Mouse (Mus musculus) frontal cortex, postnatal 14 days (tissue): ENCODE results near the gene B3glct.

ENCODE experiments used
- DNase-seq, 2 experiments: peaks; one replicate each; pipeline ENCODE4 v3.0.0; 2022; ENCODE audit warnings: low spot score in 2 of 2

Gene B3glct

GRCm38 (mm10) chr5:149678100-149678989 lies at the start of gene B3glct:
Gene B3glct, plus strand, starts transcription at chr5:149678230.
- DNase-seq = peak; percentile 26 to 67

DNA sequence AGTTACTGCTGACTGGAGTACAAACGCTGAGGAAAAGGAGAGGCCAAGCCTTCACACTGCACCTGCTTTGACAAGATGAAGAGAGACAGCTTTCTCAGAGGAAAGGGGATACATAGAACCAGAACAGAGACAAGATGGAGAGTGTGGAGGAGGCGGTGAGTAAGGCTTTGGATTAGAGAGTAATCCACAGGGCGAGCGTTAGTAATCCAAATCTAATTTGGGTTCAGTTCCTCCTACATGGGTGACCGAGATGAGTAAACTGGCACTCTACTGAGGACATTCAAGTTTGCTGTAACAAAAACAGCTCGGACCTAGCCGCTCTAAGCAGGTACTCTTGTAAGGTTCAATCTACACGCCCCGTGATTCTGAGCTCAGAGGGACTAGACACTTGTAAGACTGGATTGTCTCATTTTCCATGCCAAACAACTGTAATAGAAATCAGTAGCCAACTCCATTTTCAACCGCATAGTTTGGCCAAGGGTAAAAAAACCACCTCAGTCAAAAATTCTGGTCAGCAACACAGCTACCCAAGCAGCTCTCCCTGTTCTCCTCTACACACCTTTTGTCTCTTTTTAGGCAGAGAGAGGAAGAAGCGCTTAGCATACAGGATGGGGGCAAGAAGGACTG lies 43.5 kb upstream of the B3glct start:
- DNase-seq = no peak

DNA sequence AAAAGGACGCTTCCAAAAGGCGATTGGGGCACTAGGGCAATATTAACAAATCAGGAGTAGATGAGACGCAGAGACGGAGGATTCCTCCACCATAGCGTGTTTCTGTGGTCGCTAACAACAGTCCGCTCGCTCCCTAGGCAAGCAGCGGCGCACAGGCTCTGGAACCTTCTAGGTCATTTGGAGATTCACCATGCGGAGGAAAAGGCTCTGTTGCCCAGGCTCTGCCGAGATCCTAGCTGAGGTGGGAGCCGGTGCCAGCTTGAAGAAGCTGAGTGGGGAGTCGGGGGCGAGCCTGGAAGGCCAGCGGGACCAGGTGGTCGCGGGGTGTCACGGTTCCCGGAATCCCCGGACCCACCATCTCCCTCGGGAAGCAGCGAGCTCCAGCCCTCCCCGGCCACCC lies 42.5 kb upstream of the B3glct start:
- DNase-seq = no peak

GRCm38 (mm10) chr5:149636075-149636920 lies 41.7 kb upstream of the B3glct start, which contains the start of gene Hsph1:
Gene Hsph1, minus strand, starts transcription at chr5:149636376.
- peak; percentile 98 for DNase-seq

DNA sequence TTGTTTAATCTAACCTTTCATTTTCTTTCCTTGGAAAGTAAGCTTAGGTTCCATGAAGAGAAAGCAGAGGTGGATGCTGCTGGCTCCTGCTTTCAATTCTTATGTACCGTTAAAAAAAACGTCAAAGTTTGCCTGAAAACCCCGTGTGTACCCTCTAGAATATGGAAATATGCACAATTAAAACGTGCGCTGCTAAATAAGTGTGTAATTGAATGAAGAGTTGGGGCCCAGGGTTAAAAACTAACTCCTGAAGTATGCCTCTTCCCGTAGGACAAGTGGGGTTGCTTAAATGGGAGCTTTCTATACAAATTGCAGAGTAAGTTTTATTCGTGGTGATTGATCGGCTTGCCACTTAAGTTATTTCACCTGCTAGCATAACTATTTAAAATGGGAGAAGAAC lies 40.7 kb upstream of the B3glct start:
- DNase-seq = no peak

DNA sequence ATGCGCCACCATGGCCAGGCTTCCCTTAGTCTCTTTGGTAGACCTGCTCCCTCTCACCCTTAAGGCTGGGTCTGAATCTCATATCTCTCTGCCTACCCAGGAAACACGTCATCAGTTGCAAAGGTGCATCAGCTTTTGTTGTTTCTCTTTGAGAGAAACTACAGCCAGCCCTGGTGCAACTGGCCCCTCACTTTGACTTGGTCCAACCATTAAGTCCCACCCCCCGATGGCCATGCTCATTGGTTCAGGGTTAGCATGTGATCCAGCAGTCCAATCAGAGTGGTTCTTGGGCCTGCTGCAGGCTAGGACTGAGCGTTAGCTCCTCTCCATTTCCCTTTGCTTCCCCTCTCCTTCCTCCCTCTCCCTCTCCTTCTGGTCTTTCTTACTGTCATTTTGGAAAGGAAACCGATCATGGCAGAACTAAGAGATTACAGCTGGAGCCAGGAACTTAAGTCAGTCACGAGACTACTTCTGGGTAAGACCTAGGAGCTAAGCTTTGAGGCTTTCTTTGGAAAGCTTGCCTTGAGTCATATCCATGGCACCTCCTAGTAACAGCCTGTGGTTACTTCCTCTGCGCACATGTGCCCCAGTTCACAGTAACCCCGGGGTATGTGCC lies 36.6 kb upstream of the B3glct start:
- DNase-seq = no peak

DNA sequence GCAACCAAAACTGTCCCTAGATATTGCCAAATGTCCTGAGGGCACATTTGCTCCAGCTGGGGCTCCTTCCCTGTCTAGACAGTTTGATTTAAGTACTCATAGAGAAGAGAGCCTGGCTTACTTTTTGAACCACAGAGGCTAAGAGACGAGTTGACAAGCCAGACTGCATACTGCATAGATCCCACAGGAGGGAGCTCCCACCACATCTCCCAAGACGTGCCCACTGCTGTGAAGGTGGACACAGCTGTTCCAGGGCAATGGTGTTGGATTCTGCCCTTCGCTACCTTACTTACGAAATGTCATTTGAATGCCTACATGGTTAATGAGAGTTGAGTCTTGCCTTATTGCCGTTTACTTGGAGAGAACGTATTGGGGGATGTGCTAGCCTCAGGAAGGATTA lies 35.7 kb upstream of the B3glct start:
- DNase-seq = no peak

GRCm38 (mm10) chr5:149642783-149643509 lies 35.1 kb upstream of the B3glct start:
- DNase-seq = no peak

DNA sequence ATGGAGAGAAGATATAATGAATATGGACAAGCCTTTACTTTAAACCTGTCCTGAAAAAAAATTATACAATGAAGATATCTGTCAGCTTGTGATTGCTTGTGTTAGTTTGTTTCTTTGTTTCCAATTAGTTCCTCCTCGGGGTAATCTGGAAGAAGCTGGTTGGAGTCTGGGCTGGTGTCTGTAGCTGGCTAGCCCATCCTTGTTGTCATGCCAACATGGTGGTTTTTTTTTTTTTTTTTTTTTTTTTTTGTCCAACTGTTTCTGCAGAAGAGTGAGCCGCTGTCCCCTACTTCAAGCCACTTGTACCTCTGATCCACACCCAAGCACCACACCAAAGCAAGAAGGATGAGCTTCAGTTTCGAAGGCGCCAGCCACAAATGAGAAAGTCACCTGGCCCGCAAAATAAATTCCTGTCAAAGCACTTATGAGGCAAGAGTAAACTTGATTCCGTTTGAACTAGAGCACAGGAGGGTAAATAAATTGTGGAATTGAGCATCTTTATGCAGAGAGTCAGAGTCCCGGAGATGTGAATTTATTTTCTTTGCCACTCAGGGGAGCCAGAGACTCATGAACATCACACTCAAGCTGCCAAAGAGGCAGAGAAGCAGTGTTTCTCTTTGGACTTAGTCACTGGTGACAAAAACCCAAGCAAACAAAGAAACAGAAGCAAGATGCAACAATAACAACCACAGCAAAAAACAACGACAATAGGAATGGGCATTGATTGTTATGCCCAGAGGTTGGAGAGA lies 30.5 kb upstream of the B3glct start:
- no peak for DNase-seq

- no peak for DNase-seq
Observed at GRCm38 (mm10) chr5:149648196-149648595, 29.8 kb upstream of the B3glct start.

DNA sequence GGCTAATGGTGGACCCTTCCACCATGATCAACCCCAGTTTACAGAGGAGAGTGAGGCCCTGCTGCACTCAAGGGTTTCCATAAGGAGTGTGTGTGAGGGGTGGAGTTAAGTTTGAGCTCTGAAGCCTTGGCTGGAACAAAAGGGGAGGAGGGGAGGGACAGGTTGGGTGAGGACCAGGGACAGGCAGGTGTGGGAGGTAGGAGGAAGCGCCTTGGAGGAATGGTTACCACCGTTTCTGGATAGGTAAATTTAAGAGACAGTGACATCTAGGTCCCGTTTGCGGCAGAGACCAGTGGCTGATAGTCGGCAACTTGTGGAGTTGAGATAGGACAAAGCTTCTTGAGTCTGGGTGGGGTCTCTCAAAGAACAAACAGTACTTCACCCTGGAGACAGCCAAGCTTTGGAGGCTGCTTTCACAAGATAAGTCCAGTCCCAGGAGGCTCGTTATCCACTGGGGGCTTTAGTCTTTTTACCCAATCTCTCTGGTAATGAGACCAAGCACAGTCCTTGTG lies 29.1 kb upstream of the B3glct start:
- no peak for DNase-seq

- DNase-seq = no peak
Observed at GRCm38 (mm10) chr5:149649499-149650178, 28.4 kb upstream of the B3glct start.

- no peak for DNase-seq
Observed at GRCm38 (mm10) chr5:149650179-149650553, 27.9 kb upstream of the B3glct start.

DNA sequence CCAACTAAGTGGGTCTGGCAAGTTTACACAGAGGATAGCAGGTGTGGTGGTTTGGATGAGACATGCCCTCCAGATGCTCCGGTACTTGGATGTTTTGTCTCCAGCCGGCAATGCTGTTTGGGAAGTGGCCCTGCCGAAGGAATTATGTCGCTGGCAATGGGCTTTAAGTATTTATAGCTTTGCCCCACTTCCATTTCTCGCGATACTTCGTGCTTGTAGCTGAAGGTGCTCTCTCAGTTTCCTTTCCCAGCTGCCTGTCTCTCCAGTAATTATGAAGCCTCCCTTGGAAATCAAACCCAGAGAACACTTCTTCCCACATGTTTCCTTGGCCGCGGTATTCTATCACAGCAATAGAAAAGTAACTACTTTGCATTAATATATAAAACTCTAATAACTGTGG lies 22.4 kb upstream of the B3glct start:
- DNase-seq = no peak

DNA sequence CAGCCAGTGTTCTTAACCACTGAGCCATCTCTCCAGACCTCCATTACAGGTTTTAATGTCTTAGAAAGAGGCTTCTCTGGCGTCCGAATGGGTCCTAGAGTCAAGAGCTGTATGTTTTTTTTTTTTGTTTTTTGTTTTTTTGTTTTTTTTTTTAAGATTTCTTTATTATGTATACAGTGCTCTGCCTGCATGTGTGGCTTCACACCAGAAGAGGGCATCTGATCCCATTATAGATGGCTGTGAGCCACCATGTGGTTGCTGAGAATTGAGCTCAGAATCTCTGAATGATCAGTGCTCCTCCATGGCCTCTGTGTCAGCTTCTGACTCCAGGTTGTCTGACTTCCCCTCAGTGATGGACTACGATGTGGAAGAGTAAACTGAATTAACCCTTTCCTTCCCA lies 20.0 kb upstream of the B3glct start:
- DNase-seq = no peak

GRCm38 (mm10) chr5:149658741-149659413 lies 19.2 kb upstream of the B3glct start:
- no peak for DNase-seq

DNA sequence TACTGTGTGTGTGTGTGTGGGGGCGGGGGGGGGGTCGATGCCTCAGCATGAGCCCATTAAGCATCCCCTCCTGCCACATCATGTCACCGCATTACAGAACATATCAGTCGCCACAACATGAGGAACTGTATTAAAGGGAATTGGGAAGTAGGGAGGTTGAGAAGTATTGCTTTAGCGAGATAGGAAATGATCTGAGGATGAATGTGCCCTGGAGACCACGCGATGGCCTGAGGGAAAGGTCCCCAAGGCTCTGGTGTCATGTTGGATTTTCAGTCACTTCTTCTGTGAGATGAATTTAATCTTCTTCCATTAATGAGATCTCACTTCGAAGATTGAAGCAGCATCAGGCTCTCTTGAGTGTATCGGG lies 18.6 kb upstream of the B3glct start:
- no peak for DNase-seq

- DNase-seq = no peak
Observed at GRCm38 (mm10) chr5:149661428-149661827, 16.6 kb upstream of the B3glct start.

- DNase-seq = no peak
Observed at GRCm38 (mm10) chr5:149662980-149663379, 15.1 kb upstream of the B3glct start.
